Mouse (Mus musculus): ENCODE measurements around the gene Gm49322. TPM values are rescaled to one million over a fixed set of nuclear protein-coding genes. Genes with fewer than 3 reads are reported as not detected.
A peak's percentile ranks its signal among the peaks of the same experiment; 100 is the strongest.

Gm49322 gene
- polyA plus RNA-seq, 1 experiment from 2014 or later, result 3.7 TPM

GRCm38 (mm10) chr10:80656130-80656862 is 50.5 kb downstream of the Gm49322 start:
- Histone ChIP-seq H3K9me3 (replicated peaks; ENCODE audit: control insufficient read depth, low read length) (no peaks in the 10 kb centered on the region), H3K36me3 (ENCODE audit: control insufficient read depth, insufficient read depth, low read length) (no peaks in the 10 kb centered on the region), H3K9ac (ENCODE audit: low read length) (peak overlapping the region; percentile 88), H3K4me2 (ENCODE audit: low read depth, low read length) (peak overlapping the region; percentile 92), H3K4me3 (replicated peaks; ENCODE audit: low read length) (peak overlapping the region; percentile 71), H3K27me3 (ENCODE audit: control insufficient read depth, insufficient read depth, low read length) (no peaks in the 10 kb centered on the region), H3K27ac (ENCODE audit: low read length) (peak overlapping the region; percentile 96), H3K4me1 (ENCODE audit: control insufficient read depth, insufficient read depth, low read length) (peaks cover 21% of the 10 kb centered on the region)
- ATAC-seq (ENCODE audit: insufficient read depth, low FRiP score), result peak; percentile 92
- WGBS, result under 1% methylated on average over 71 of the region's 72 CpGs

DNA sequence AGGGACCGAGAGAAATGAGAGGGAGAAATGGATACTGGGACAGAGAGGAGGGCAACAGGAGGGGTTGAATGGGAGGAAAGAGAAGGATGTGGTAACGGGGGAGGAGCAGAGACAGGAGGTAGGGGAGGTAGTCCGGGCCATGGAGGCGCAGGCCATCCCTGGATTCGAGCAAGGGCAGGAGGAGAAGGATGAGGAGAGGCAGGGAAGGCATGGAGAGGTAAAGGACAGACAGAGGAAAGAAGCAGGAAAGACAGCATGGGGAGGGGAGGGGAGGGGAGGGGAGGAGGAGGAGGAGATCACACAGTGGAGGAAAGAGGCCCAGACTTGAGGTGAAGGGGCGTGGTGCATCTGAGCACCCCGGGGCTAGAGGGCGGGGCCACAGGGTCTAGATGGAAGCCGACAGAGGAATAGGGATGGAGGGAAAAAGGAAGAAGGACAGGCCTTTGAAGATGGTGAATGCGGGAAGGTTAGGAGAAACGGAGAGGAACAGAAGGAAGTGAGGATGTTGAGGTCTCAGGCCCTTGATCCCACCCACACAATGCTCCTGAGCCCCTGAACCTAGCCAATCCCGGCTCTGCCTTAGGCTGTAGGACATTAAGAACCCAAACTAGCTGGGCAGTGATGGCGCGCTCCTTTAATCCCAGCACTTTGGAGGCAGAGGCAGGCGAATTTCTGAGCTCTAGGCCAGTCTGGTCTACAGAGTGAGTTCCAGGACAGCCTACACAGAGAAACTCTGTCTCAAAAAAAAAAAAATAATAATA is 51.2 kb downstream of the Gm49322 start, which contains the start of gene Btbd2:
Btbd2 (minus strand) TSS at position 209 of the 761 bp plus-strand sequence.
- no peaks in the 10 kb centered on the region for H3K36me3 ChIP-seq (ENCODE audit: control insufficient read depth, insufficient read depth, low read length)
- peak within 1 kb of the TSS; percentile 71 for H3K4me3 ChIP-seq (replicated peaks; ENCODE audit: low read length)
- peak within 1 kb of the TSS; percentile 92 for H3K4me2 ChIP-seq (ENCODE audit: low read depth, low read length)
- H3K27me3 ChIP-seq (ENCODE audit: control insufficient read depth, insufficient read depth, low read length), result no peaks in the 10 kb centered on the region
- no peaks in the 10 kb centered on the region for H3K9me3 ChIP-seq (replicated peaks; ENCODE audit: control insufficient read depth, low read length)
- peak within 1 kb of the TSS; percentile 88 for H3K9ac ChIP-seq (ENCODE audit: low read length)
- 18% methylated on average over 15 of the region's 15 CpGs for WGBS
- peaks cover 21% of the 10 kb centered on the region for H3K4me1 ChIP-seq (ENCODE audit: control insufficient read depth, insufficient read depth, low read length)
- peak within 1 kb of the TSS; percentile 96 for H3K27ac ChIP-seq (ENCODE audit: low read length)
- ATAC-seq (ENCODE audit: insufficient read depth, low FRiP score), result peak; percentile 7; the same call in 1 of the 2 replicates

DNA sequence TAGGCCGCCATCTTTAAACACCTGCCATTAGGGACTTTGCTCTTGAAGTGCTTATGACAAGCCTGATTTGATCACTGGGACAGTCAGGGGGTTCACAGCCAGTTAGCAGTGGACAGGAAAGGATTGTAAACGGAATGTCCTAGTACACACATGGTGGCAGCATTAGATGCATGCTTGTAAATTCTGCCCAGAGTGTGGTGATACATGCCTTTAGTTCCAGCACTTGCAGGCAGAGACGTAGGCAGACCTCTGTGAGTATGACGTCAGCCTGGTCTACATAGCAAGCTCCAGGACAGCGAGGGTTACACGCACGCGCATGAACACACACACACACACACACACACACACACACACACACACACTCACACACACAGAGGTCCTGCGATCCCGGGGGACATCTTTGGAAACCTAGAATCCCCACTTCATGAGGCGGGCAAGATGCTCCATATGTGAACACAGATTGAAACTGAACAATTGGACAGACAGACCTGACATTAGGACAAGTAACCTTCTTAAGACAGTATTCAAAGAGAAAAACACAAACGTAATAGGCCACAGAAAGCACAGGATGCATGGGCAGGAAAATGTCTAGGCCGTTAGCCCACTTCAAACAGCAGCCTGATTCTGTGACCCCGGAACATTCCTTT is 52.5 kb downstream of the Gm49322 start:
- Histone ChIP-seq H3K4me2 (ENCODE audit: low read depth, low read length) (no peak overlapping the region), H3K27me3 (ENCODE audit: control insufficient read depth, insufficient read depth, low read length) (no peaks in the 10 kb centered on the region)
- 82% methylated on average over 14 of the region's 14 CpGs for WGBS

GRCm38 (mm10) chr10:80658841-80659202 is 53.0 kb downstream of the Gm49322 start:
- H3K27ac ChIP-seq (ENCODE audit: low read length), result peak overlapping the region; percentile 4; the same call in 1 of the 2 replicates
- no peak overlapping the region; the same call in 1 of the 2 replicates for H3K4me3 ChIP-seq (replicated peaks; ENCODE audit: low read length)

More for the DNA sequence above, 52.5 kb downstream of the Gm49322 start:
- Histone ChIP-seq H3K9me3 (replicated peaks; ENCODE audit: control insufficient read depth, low read length) (no peaks in the 10 kb centered on the region), H3K9ac (ENCODE audit: low read length) (no peak overlapping the region), H3K4me3 (replicated peaks; ENCODE audit: low read length) (no peak overlapping the region), H3K4me1 (ENCODE audit: control insufficient read depth, insufficient read depth, low read length) (peaks cover 24% of the 10 kb centered on the region), H3K27ac (ENCODE audit: low read length) (peak overlapping the region; percentile 4; the same call in 1 of the 2 replicates), H3K36me3 (ENCODE audit: control insufficient read depth, insufficient read depth, low read length) (no peaks in the 10 kb centered on the region)
- ATAC-seq (ENCODE audit: insufficient read depth, low FRiP score), result no peak

DNA sequence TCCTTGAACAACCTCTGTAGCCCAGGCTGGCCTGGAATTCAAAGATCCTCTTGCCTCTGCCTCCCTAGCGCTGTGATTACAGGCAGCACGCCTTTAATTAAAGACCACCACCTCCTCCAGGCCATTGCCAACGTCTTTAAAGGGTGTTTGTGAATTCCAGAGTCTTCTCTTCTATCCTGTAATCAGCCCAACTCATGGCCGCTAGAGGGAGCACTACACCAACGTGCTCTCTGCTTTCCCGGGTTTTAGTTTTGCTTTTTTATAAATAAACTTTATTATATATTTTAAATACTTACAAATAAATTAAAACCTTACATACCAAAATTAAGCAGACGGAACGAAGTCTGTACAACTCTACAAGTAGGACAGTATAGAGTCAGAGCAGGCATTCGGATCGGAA is 53.4 kb downstream of the Gm49322 start:
- H3K27ac ChIP-seq (ENCODE audit: low read length), result peak overlapping the region; percentile 4; the same call in 1 of the 2 replicates
- 13% methylated on average over 10 of the region's 10 CpGs for WGBS
- no peaks in the 10 kb centered on the region for H3K27me3 ChIP-seq (ENCODE audit: control insufficient read depth, insufficient read depth, low read length)
- no peaks in the 10 kb centered on the region for H3K36me3 ChIP-seq (ENCODE audit: control insufficient read depth, insufficient read depth, low read length)
- peaks cover 28% of the 10 kb centered on the region for H3K4me1 ChIP-seq (ENCODE audit: control insufficient read depth, insufficient read depth, low read length)
- peak overlapping the region; percentile 31; the same call in 1 of the 2 replicates for H3K4me2 ChIP-seq (ENCODE audit: low read depth, low read length)
- no peak overlapping the region for H3K9ac ChIP-seq (ENCODE audit: low read length)
- H3K9me3 ChIP-seq (replicated peaks; ENCODE audit: control insufficient read depth, low read length), result no peaks in the 10 kb centered on the region
- H3K4me3 ChIP-seq (replicated peaks; ENCODE audit: low read length), result peak overlapping the region; percentile 31
- no peak for ATAC-seq (ENCODE audit: insufficient read depth, low FRiP score)

More at GRCm38 (mm10) chr10:80658841-80659202, 53.0 kb downstream of the Gm49322 start:
- H3K4me2 ChIP-seq (ENCODE audit: low read depth, low read length), result 0 out of 2 replicates have a peak overlapping the region, but pooled peaks have one; percentile 31
- no peaks in the 10 kb centered on the region for H3K36me3 ChIP-seq (ENCODE audit: control insufficient read depth, insufficient read depth, low read length)
- no peak overlapping the region for H3K9ac ChIP-seq (ENCODE audit: low read length)
- peaks cover 25% of the 10 kb centered on the region for H3K4me1 ChIP-seq (ENCODE audit: control insufficient read depth, insufficient read depth, low read length)
- 54% methylated on average over 4 of the region's 4 CpGs for WGBS
- no peaks in the 10 kb centered on the region for H3K27me3 ChIP-seq (ENCODE audit: control insufficient read depth, insufficient read depth, low read length)
- no peak for ATAC-seq (ENCODE audit: insufficient read depth, low FRiP score)
- no peaks in the 10 kb centered on the region for H3K9me3 ChIP-seq (replicated peaks; ENCODE audit: control insufficient read depth, low read length)

- no peak overlapping the region for H3K27ac ChIP-seq (ENCODE audit: low read length)
- H3K36me3 ChIP-seq (ENCODE audit: control insufficient read depth, insufficient read depth, low read length), result no peaks in the 10 kb centered on the region
- peaks cover 32% of the 10 kb centered on the region for H3K4me1 ChIP-seq (ENCODE audit: control insufficient read depth, insufficient read depth, low read length)
- no peak for ATAC-seq (ENCODE audit: insufficient read depth, low FRiP score)
- no peaks in the 10 kb centered on the region for H3K9me3 ChIP-seq (replicated peaks; ENCODE audit: control insufficient read depth, low read length)
- 40% methylated on average over 5 of the region's 5 CpGs for WGBS
- no peak overlapping the region for H3K4me2 ChIP-seq (ENCODE audit: low read depth, low read length)
- no peak overlapping the region for H3K4me3 ChIP-seq (replicated peaks; ENCODE audit: low read length)
- H3K27me3 ChIP-seq (ENCODE audit: control insufficient read depth, insufficient read depth, low read length), result no peaks in the 10 kb centered on the region
- no peak overlapping the region for H3K9ac ChIP-seq (ENCODE audit: low read length)
Observed at GRCm38 (mm10) chr10:80661149-80661548, 55.3 kb downstream of the Gm49322 start.

- Histone ChIP-seq H3K4me3 (replicated peaks; ENCODE audit: low read length) (no peak overlapping the region), H3K9ac (ENCODE audit: low read length) (no peak overlapping the region), H3K36me3 (ENCODE audit: control insufficient read depth, insufficient read depth, low read length) (peaks cover 13% of the 10 kb centered on the region), H3K27ac (ENCODE audit: low read length) (peak overlapping the region; percentile 94), H3K27me3 (ENCODE audit: control insufficient read depth, insufficient read depth, low read length) (no peaks in the 10 kb centered on the region), H3K4me1 (ENCODE audit: control insufficient read depth, insufficient read depth, low read length) (peaks cover 38% of the 10 kb centered on the region), H3K4me2 (ENCODE audit: low read depth, low read length) (no peak overlapping the region; the same call in 1 of the 2 replicates), H3K9me3 (replicated peaks; ENCODE audit: control insufficient read depth, low read length) (no peaks in the 10 kb centered on the region)
- ATAC-seq (ENCODE audit: insufficient read depth, low FRiP score), result no peak
- 29% methylated on average over 5 of the region's 5 CpGs for WGBS
Observed at GRCm38 (mm10) chr10:80663485-80664196, 57.8 kb downstream of the Gm49322 start.

GRCm38 (mm10) chr10:80664197-80665015 is 58.6 kb downstream of the Gm49322 start:
- WGBS, result 18% methylated on average over 16 of the region's 16 CpGs

More at GRCm38 (mm10) chr10:80664197-80665015, 58.6 kb downstream of the Gm49322 start:
- Histone ChIP-seq H3K36me3 (ENCODE audit: control insufficient read depth, insufficient read depth, low read length) (peaks cover 18% of the 10 kb centered on the region), H3K4me3 (replicated peaks; ENCODE audit: low read length) (peak overlapping the region; percentile 10; the same call in 1 of the 2 replicates), H3K27me3 (ENCODE audit: control insufficient read depth, insufficient read depth, low read length) (no peaks in the 10 kb centered on the region), H3K9ac (ENCODE audit: low read length) (peak overlapping the region; percentile 58; the same call in 1 of the 2 replicates), H3K4me1 (ENCODE audit: control insufficient read depth, insufficient read depth, low read length) (peaks cover 40% of the 10 kb centered on the region), H3K9me3 (replicated peaks; ENCODE audit: control insufficient read depth, low read length) (no peaks in the 10 kb centered on the region), H3K27ac (ENCODE audit: low read length) (peak overlapping the region; percentile 94), H3K4me2 (ENCODE audit: low read depth, low read length) (peak overlapping the region; percentile 49)
- peak; percentile 76 for ATAC-seq (ENCODE audit: insufficient read depth, low FRiP score)
